Mouse (Mus musculus): ENCODE measurements around the gene Gas6. TPM values are rescaled to one million over a fixed set of nuclear protein-coding genes. Genes with fewer than 3 reads are reported as not detected.

Gene Gas6
- total RNA-seq, 2 experiments from 2014 or later = 81.2 to 85.1 TPM

DNA sequence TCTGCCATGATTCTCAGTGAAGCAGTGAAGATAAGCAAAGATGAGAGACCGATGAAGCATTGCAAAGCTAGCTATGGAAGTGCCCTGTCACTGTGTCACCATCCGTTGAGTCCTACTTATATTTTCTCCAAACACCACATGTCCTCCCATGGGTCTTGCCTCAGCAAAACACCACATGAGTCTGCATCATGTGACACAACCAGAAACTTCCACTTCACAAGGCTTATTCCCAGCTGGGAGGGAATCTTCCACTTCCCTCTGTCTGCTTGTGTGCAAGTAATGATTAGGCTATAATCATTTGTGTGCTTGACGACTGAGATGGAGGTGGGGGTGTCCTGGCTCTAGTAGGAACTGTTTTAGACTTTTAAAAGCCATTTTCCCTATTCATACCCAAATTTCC is 6.9 kb upstream of the Gas6 start:
- Histone ChIP-seq H3K27ac (no peak overlapping the region), H3K4me3 (no peak overlapping the region)
- DNase-seq (ENCODE audit: low spot score in 2 of 2) = no peak
- TF ChIP-seq CTCF (conservative IDR thresholded peaks at IDR 0.05) = no peak

DNA sequence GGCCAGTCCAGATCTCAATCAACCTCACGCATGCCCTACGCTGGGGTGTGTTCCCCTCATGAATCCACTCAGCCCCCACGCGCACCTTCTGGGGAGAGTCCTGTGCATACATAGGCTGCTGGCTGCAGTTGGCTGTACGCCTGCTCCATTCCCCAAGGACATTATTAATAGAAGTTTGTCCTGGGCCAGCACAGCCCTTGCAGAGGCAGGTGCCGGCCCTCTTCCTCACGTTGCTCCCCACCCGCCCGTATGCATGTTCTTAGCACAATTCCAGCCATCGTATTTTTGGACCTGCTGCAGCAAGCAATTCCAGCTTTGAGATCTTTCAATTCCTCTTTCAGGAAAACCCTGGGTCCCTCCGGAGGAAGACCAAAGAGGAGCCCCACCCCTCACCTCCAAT is 1.3 kb downstream of the Gas6 start:
- Histone ChIP-seq H3K4me3 (peak overlapping the region; percentile 66), H3K27ac (no peak overlapping the region; the same call in 1 of the 2 replicates)
- no peak for DNase-seq (ENCODE audit: low spot score in 2 of 2)
- no peak for TF ChIP-seq CTCF (conservative IDR thresholded peaks at IDR 0.05)

DNA sequence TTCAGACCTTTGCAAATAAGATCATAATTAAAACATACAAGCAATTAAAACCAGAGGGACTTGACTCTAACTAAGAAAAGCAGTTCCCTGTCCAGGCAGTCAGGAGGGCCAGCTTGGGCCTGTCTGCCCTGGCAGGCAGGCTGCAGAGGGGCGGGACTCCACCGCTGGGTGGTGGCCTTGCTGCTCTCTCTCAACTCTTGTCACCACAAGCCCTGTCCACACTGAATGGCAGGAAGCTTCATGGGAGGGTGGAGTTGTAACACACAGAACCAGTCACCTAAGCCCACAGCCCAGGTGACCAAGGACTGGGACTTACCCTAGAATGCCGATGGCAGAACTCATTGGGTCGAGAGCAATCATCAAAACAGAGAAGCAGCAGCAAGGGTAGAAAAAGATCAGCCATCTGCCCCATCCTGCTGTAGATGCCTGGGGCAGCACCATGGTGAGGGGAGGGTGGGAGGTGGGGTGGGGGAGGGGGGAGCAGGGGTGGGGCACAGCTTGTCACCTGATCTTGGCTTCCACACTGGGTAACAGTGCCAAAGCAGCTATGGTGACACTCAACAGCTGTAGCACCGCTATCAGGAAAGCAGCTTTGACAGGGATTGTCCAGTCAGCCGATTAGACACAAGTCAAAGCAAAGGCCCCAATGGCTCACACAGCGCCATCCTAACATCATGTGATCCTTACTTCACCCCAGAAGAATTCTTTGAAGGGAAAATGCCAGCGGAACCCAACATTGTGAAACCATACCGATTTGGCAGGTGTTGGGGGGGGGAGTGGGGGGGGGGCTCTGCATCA is 1.9 kb downstream of the Gas6 start:
- TF ChIP-seq CTCF (conservative IDR thresholded peaks at IDR 0.05) = peak; percentile 27; the same call in 1 of the 2 replicates
- H3K4me3 ChIP-seq = peak overlapping the region; percentile 9; the same call in 1 of the 2 replicates
- no peak overlapping the region for H3K27ac ChIP-seq
- no peak for DNase-seq (ENCODE audit: low spot score in 2 of 2)

DNA sequence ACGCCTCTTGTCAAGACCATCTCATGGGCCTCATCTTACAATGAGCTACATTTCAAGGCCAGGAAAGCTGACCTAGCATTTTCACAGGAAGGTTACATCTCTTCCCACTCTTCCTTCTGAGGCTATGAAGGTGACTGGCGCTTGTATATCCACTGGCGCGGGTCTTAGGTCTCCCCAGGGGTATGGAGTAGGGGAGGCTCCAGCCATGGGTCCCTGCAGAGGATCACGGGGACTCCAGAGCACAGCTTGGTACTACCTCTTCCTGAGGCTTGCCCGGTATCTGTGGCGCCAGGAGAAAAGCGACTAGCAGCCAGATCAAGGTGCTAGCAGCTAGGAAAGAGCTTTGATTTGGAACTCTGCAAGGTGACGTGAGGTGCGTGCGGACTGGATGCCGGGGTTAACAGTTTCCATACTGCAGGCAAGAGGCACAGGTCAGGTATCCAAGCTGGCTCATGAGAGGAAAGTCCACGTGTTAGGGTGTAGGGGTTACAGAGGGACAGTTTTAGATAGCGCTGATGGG is 2.7 kb downstream of the Gas6 start:
- no peak for TF ChIP-seq CTCF (conservative IDR thresholded peaks at IDR 0.05)
- no peak for DNase-seq (ENCODE audit: low spot score in 2 of 2)
- no peak overlapping the region for H3K4me3 ChIP-seq

DNA sequence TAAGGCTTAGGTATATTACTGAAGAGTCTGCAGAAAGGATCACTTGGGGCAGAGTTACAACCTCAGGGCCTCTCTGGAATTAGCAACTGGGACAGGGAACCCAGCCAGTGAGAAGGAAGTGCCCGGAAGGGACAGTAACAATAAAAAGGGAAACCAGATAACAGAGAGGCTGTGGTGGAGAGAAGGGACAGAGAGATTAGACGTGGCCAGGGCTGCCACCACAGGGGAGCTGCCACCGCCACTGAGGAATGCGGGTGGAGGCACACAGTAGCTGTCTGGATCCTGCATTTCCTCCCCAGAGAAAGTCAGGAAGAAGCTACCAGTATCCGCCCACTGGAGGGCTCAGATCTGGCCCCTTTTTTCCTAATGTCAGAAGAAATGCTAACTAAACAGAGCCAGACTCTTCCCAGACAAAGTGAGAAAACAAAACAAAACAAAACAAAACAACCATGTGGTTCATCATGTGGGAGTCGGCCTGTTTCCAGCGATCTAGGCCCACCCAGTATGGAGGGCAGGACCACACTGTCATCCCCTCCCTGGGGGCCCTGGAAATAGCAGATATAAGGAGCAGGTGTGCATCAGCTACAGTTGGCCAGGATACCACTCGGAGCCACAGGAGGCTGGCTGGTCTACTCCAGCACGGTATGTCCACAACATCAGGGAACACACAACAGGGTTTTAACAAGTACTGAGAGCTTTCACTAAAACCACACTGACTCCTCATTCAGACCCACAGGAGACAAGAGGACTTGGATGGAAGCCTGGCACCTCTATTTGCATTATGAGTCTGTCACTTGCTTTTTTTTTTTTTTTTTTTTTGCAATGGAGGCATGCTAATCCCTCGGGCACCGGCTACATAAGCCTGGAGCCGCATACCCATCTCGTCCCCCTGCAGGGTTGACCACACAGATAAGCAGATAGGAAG is 4.0 kb downstream of the Gas6 start:
- H3K4me3 ChIP-seq = no peak overlapping the region
- TF ChIP-seq CTCF (conservative IDR thresholded peaks at IDR 0.05) = no peak
- H3K27ac ChIP-seq = no peak overlapping the region
- DNase-seq (ENCODE audit: low spot score in 2 of 2) = no peak

More for the DNA sequence above, 2.7 kb downstream of the Gas6 start:
- H3K27ac ChIP-seq = no peak overlapping the region

DNA sequence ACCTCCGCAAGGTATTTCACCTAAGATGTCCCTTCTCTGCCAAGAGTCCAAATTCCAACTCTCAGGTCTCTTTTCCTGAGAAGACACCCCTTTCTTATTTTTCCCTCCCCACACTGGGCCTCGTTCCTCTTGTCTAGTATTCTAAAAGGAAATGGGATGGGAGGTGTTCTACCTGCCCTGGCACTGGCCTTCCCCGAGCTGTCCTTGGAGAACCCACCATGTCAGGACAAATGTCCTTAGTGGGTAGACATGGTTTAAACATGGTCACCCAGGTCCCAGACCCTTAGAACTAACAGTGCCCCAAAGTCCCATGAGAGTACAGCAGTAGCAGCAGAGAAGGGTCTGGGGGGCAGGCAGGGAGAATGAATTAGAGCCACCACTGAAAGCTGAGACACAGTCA is 4.9 kb downstream of the Gas6 start:
- Histone ChIP-seq H3K27ac (no peak overlapping the region), H3K4me3 (no peak overlapping the region)
- no peak for DNase-seq (ENCODE audit: low spot score in 2 of 2)
- TF ChIP-seq CTCF (conservative IDR thresholded peaks at IDR 0.05) = no peak

DNA sequence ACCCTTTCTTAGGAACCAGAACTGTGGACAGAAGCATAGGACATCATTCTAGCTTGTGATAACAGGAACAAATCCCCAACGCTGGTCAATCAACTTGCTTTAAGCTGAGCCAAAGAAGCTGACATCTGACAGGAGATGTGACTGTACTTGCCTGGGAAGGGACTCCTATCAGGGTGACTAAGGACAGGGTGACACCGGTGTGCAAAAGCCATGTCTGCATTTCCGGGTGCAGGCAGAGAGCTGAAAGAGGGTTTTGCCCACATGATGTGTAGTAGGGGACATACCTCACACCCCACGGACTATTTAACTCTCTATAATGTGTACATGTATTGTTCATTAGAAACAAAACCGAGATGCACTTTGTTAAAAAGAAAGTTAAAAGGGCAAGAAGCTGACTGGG is 11.1 kb downstream of the Gas6 start:
- Histone ChIP-seq H3K27ac (no peak overlapping the region), H3K4me3 (no peak overlapping the region)
- TF ChIP-seq CTCF (conservative IDR thresholded peaks at IDR 0.05) = no peak
- no peak for DNase-seq (ENCODE audit: low spot score in 2 of 2)

DNA sequence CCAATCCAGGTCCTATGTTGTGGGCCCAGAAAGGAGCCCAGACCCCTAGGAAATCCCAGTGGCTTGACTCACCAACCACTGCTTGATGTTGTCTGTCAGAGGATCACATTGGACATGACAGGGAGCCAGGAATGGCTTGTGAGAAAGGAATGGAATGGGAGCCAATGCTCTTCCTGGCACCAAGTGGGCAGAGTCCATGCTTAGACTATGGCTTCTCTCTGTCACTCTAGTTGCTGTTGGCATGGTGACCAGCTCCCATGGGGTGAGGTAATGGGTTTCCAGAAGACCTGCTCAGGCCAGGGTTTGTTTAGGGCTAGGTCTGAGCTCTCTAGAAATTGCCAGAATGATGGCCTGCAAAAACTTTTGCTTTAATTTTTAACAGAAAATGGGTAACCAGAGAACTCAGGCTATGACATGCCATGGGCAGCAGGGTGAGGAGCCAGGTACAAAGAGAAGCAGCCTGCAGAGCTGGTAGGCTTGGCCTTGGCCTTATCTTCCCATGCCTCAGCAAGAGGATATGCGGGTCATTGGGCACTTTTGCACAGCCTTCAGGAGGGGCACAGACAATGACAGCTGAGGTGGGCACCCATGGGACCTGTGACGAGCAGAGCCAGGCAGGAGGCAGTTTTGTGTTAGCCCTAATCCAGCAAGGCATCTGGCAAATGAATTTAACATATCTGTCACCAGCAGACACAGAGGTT is 12.0 kb downstream of the Gas6 start:
- H3K4me3 ChIP-seq = no peak overlapping the region
- no peak for TF ChIP-seq CTCF (conservative IDR thresholded peaks at IDR 0.05)
- no peak overlapping the region; the same call in 1 of the 2 replicates for H3K27ac ChIP-seq
- no peak for DNase-seq (ENCODE audit: low spot score in 2 of 2)

DNA sequence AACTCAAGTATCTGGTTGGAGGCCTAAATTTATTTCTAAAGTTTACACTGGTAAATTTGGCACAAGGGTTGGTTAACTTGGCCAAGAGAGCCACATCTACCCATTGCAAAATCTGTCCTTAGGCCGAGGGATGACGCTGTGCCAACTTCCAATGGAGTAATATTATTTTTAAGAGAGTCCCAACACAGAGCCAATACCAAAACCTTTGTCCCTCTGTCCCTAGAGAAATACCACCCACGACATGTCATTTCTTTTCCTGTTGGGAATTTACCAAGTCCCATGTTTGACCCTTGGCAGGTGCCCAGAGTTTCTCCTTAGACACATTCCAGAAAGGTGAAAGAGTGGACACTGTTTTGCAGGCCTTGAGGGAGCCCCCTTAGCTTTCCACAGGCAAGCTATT is 12.7 kb downstream of the Gas6 start:
- DNase-seq (ENCODE audit: low spot score in 2 of 2) = no peak
- no peak overlapping the region for H3K27ac ChIP-seq
- H3K4me3 ChIP-seq = no peak overlapping the region
- no peak for TF ChIP-seq CTCF (conservative IDR thresholded peaks at IDR 0.05)

DNA sequence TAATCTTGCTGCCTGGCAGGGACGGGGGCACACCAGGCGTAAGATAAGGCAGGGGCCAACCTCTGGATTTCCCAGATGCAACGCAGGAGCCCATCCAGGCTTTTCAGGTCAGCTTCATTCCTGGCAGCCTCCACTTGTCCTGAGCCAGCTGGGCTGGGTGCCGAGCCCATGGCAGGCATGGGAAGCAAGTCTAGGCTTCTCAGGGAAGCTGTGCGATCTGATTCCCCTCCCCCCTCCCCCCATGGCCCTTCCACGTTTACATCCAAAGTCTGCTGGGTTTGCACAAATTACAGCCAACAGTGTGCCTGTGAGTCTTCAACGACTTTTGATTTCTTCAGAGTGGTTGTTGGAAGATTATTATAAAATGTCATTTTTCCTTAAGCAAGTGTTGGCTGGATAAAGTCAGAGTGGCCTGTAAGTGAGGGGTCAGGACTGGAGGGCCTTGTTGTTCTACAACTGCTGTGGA is 13.2 kb downstream of the Gas6 start:
- no peak overlapping the region for H3K4me3 ChIP-seq
- H3K27ac ChIP-seq = no peak overlapping the region
- no peak for TF ChIP-seq CTCF (conservative IDR thresholded peaks at IDR 0.05)
- DNase-seq (ENCODE audit: low spot score in 2 of 2) = peak in 1 of 2 experiments; percentile 26

DNA sequence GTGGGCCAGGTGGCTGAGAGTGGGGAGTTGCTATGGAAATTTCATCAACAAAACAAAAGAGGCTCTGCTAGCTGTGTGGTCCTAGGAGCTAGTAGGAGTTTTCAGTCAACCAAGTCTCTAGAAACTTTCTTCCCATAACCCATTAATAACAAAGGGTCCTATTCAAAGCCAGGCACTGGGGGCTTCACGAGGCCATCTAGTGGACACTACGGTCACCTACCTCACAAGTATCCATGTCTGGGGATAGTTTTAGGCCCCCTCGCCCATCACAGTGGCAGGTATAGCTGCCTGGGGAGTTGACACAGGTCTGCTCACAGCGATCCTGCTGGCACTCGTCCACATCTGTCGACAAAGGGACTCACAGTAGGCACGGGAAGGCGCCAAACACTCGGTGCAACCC is 18.4 kb downstream of the Gas6 start:
- peak; percentile 72 for TF ChIP-seq CTCF (conservative IDR thresholded peaks at IDR 0.05)
- H3K27ac ChIP-seq = no peak overlapping the region

DNA sequence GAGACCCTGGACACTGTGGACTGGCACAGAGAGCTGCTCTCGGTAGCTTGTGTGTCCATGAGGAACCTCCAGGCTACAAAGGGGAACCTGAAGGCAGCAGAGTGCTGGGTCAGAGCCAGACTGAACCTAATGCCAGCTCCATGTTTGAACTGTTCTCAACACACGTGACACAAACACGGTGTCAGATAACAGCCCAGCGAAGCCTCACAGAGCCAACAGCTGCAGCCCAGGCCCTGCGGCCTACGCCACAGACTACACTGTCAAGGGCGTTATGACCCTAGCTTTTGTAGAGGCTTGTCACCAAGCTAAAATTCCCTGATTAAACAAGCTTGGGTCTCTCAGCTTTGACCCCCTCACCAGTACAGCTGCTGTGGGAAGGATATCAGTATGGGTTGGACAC is 22.0 kb downstream of the Gas6 start:
- Histone ChIP-seq H3K27ac (no peak overlapping the region), H3K4me3 (no peak overlapping the region)
- no peak for DNase-seq (ENCODE audit: low spot score in 2 of 2)
- TF ChIP-seq CTCF (conservative IDR thresholded peaks at IDR 0.05) = no peak

More for the DNA sequence above, 18.4 kb downstream of the Gas6 start:
- DNase-seq (ENCODE audit: low spot score in 2 of 2) = peak in 1 of 2 experiments; percentile 17
- H3K4me3 ChIP-seq = no peak overlapping the region

Data from layer of hippocampus, adult 2 months (tissue).